Mouse (Mus musculus) R1 (cell line): Measurements from ENCODE around the gene Mob3b.
A peak's percentile ranks its signal among the peaks of the same experiment; 100 is the strongest.

Experiments
- DNase-seq: peaks from one replicate; pipeline ENCODE4 v3.0.0-alpha.2; 2018; ENCODE audit warnings: low read depth, low spot score

The Mob3b gene

DNA sequence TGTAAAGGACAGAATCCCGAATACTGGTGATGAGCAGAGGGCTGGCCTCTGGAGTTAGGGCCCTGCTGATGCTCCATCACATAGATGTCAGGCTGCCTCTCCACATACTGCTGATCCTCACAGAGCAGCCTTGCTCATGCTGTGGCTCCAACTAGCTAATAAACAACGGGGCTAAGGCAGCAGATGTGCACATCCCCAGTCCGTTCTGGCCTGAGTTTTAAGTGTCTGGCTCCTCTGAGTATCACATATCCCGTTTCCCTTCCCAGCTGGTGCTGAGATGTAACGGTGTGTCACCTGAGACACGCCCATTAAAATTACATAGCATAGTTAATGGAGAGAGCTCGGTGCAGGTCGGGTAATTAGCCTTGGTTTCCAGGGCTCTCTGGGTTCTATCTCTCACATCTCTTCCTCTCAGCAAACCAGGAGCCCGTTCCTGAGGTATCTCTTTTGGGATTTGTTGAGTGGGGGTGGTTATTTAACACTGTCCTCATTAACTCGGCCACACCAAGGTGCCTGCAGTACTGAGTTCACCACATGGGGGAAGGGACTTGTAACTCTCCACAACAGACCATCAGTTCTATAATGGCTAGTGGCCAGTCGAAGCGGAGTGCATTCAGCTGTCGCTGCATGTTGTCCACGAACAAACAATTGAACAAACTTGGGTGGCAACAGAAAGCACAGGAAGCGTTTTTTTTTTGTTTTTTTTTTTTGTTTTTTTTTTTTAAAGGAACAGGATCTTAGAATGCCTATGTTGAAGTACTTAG is 92.0 kb downstream of the Mob3b start:
- DNase-seq: peak; percentile 25

- peak; percentile 75 for DNase-seq
Measured at GRCm38 (mm10) chr4:35063146-35063719, 94.1 kb downstream of the Mob3b start.

GRCm38 (mm10) chr4:35060964-35061363 is 96.3 kb downstream of the Mob3b start:
- DNase-seq: no peak

- DNase-seq: no peak
Measured at GRCm38 (mm10) chr4:35060401-35060800, 96.9 kb downstream of the Mob3b start.

DNA sequence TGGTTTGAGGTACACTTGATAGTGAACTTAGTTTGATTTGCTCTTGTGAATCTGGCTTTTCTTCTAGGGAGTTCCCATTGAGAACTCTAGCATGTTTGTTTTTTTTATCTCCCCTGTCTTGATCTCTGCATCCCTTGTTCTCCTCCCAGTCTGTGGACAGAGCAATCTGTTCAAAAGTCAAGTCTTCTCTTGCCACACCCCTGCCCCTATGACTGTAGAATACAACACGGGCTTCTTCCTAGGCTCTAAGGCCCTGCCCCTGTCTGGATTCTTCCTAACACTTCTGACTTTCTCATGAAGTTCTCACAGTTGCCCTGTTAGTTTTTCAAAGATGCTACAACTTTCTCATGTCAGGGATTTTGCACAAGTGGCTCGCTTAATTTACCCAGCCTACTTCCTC is 102.9 kb downstream of the Mob3b start:
- no peak for DNase-seq

DNA sequence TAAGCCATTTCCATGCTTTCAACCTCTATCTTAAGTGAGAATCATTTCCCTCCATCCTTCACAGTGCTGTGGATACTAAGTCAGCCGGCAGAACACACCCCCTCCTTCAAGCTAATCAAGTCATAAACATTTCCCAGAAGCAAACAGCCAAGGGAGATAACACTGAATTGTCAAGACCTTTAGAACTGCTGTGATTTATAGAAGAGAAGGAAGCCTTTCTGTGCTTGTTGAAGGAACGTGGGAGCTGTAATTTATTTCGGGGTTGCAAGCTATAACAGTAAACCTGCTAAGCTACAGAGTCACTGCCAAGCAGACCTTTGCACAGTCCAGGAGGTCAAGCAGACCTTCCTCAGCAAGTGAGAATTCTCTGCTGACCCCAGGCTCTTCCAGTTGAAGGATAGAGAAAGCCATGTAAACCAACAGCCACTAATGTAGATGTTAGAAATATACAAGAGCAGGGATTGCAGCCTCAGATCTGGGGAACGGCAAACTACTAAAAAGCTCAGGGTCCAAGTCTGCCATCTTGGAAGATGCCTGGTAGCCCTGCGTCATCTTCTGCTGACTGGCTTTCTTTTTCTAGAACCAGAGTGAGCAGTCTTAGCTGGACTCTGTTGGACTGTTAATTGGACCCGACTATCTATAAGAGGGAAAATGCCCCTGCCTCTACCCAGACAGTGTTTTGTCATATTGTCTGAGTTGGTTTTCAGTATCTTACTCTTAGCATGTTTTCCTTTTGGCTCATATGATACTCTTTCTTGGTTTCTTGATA is 104.9 kb downstream of the Mob3b start:
- DNase-seq: no peak

GRCm38 (mm10) chr4:35051152-35051551 is 106.1 kb downstream of the Mob3b start:
- DNase-seq: no peak

DNA sequence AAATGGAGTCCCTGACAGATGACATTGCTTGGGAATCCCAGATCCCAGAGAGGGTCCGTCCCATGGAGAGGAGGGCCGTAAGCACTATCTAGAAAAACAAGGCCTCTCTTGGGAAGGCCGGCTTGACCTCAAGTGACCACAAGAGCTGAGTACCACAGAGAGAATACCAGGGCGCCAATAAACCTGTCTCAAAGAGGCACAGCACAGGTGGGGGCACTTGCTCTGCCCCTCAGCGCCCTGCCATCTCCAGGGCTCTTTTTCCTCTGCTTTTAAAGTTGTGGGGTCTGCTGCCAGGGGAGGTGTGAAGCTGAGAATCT is 107.6 kb downstream of the Mob3b start:
- no peak for DNase-seq

DNA sequence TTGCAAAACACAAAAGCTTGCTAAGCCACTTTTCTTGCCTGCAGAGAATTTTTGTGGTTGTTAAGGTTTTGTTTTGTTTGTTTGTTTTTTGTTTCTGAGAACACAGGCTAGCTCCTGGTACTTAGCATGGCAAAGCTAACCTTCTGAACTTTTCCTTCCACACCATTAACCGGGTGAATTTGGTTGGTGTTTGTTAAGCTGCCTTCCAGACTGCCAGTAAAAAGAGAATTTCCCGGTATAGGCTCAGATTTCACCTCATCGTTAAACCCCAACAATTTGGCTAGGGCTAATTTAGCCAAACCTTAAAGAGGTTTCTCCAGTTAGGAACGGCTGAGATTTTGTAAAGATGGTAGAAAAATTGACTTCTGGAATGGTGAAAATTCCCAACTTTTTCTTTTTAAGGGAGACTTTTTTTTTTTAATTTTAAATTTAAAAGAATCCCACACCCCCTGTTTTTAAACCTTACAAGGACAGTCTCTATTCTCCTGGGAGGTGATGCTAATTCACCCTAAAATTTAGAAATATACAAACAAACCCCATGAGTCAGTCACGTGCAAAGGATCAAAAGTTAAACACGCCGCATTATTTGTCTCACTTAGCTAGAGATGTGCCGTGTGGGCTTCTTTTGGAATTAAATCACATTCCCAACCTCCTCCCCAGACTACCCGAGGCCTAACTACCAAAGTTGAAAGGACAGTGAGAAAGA is 108.1 kb downstream of the Mob3b start:
- DNase-seq: no peak

GRCm38 (mm10) chr4:35040896-35041295 is 116.4 kb downstream of the Mob3b start:
- no peak for DNase-seq

GRCm38 (mm10) chr4:35040306-35040705 is 117.0 kb downstream of the Mob3b start:
- DNase-seq: no peak

DNA sequence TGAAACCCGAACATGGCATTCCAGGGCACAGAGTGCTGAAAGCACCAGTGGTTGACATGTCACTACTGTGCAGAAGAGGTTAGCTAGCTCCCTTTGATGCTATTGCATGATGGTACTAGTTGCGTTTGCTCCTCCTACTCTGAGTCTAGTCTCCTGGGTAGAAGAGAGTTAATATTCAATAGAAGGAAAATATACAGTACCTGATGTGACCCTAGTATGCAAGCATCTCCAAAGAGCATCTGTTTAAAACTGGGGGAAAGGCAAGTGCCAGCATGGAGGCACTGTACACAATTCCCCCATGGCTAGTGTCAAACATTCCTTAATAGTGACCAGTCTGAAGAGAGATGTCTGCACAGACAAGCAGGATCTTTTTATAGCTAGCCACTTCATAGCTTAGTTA is 119.5 kb downstream of the Mob3b start:
- DNase-seq: no peak

GRCm38 (mm10) chr4:35034504-35035290 is 122.6 kb downstream of the Mob3b start:
- DNase-seq: peak; percentile 52

DNA sequence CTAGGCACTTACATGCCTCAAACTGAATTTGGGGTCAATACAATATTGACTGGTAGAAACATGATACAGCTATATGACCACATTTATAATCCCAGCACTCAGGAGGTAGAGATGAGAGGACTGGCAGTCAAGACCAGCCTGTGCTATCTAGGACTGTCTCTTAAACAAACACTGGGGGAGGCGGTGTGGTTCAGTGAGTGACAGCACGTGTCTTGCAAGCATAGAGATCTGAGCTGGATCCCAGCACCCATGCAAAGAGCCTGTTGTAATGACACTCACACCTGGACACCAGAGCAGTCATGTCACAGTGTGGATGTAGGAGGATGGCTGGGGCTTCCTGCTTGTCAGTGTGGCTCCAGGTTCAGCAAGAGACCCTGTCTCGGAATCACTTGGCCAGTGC is 124.5 kb downstream of the Mob3b start:
- DNase-seq: no peak

DNA sequence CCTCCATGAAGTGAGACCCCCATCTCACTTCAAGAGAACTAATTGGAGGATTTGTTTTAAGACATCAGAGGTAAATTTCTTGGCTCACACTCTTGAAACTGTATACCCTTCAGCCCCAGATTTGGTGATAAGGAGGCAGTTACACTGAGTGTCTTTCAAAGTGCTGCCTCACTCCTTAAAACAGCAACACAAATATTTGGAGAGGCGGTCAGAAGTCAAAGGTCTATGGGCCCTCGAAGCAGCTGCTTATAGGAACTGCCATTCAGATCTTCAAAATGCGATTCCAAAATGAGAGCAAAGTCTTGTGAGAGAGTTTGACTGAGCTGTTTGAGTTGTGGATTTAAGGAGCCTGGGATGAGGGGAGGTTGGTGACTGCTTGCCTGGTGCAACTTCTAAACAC is 125.7 kb downstream of the Mob3b start:
- no peak for DNase-seq

DNA sequence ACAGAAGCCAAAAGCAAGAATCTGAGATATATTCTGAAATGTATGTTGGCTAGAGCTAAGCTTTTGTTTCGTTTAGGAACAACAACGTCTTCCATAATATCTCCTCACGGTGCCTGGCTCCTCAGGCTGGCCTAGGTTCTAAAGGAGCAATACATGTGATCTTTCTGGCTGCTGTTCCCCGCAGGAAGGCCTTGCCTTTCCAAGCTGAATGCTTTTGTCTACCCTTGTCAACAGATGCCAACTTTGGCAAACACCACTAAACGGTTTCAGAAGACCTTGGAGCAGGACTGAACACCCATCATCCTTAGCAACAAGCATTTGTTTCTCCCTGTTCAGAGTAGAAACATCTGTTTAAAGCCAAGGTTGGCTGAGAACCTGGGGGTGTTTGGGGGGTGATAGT is 126.1 kb downstream of the Mob3b start:
- no peak for DNase-seq

GRCm38 (mm10) chr4:35018416-35018815 is 138.9 kb downstream of the Mob3b start:
- DNase-seq: no peak

DNA sequence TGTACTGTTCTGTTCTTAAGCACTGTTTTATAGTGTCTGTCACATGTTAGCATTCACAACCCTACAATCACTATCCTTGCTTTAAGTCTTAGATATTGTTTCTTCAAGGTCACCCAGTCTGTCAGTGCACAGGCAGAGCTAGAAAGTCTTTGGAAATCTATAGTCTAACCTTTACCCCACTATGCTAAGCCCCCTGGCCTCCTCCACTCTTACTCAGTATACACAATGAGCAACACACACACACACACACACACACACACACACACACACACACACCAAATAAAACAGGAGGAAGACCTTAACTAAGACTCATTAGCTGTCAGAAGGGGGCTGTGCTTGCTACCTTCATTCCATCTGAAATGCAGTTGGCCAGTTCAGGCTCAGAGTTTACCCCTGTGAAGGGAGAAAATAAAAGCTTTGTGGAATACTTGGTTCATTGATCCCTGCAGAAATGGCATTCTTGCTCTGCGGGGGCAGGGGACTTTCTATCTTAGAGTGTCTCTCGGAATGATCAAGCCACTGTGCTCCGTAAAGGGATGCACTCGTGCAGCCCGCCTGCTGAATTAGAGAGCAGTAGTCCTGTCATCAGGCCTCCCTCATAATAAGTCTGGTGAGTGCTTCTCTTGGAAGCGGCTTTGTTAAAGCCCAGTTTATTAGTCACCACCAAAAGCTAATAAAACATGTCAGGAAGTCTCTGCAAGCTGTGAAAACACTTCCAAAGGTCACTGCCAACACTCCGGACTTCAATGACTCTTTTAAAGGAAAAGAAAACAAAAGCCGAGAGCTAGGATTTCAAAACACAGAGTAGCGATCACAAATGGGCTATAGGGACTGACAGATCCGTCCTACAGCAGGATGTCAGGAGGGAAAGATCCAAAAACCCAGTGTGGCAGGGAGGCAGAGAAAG is 144.6 kb downstream of the Mob3b start:
- DNase-seq: no peak

DNA sequence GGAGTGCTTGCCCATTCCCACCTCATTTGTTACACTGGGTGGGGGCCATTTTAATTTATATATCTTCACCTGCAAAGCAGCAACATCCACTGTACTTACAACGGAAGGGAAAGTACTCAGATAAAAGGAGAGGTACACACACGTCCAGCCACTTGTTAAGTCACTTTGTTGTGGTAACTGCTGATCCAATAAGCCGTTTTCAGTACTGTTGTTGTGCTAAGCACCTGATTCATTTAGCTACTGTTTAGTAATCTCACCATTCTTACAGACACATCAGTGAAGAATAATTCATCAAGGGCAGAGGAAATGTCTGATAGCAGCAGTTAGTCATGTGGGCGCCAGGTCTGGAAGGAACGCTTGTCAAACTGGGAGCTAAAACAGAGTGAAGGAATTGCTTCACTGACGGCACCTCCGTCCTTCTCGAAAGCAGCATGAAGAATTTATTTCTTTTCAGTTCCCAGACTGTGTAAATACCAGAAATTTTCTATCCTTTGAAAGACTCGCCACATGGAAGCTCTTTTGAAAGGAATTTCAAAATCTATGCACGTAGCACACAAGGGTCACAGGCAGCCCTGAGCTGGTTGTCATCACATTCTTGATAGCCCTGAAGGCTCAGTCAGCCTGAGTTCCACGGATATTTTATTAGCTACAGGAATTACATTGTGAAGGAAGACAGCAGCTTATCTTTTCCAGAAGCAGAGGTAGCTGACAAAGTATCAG is 150.6 kb downstream of the Mob3b start:
- DNase-seq: peak; percentile 69

GRCm38 (mm10) chr4:35006056-35006455 is 151.2 kb downstream of the Mob3b start:
- no peak for DNase-seq
